Mouse (Mus musculus) bone marrow, adult 2 months (tissue): ENCODE data around the gene Mad2l2.

ENCODE experiments used
- CTCF ChIP-seq: fragments of 200-500 bp; IDR thresholded peaks from 2 replicates; pipeline ENCODE4 v1.5.1; 2011; ENCODE audit warnings: low read length, control low read depth; ENCODE audit not compliant: control insufficient read depth, insufficient read depth
- POLR2A ChIP-seq: fragments of 200-500 bp; IDR thresholded peaks from 2 replicates; pipeline ENCODE4 v1.6.1; 2011; ENCODE audit warnings: low read depth, mild to moderate bottlenecking, control low read depth, low read length, borderline replicate concordance; ENCODE audit not compliant: control insufficient read depth

- TF ChIP-seq CTCF = no peak
- no peak for TF ChIP-seq POLR2A
Measured at GRCm38 (mm10) chr4:148139767-148140097, 9.5 kb downstream of the Mad2l2 start.
